Mouse (Mus musculus) gastrocnemius, adult 2 months (tissue): Measurements from ENCODE around the gene Ist1. TPM values are rescaled to one million over a fixed set of nuclear protein-coding genes. Genes with fewer than 3 reads are reported as not detected.

ENCODE experiments used
- DNase-seq: peaks from one replicate; pipeline ENCODE4 v3.0.0; 2022
- H3K27ac ChIP-seq: fragments of 200-600 bp; 2 replicates; pipeline ENCODE4 v1.8.1; 2022; ENCODE audit warnings: mild to moderate bottlenecking
- H3K4me3 ChIP-seq: fragments of 200-600 bp; 2 replicates; pipeline ENCODE4 v1.8.1; 2022; ENCODE audit warnings: mild to moderate bottlenecking, moderate library complexity
- CTCF ChIP-seq: fragments of 200-600 bp; IDR thresholded peaks from 2 replicates; pipeline ENCODE4 v1.8.1; 2022; ENCODE audit warnings: antibody characterized with exemption, mild to moderate bottlenecking, moderate library complexity
- intact Hi-C: fragments of 180-260 bp; cut with DNase I; formaldehyde crosslinking; loops from one replicate; pipeline ENCODE4 v1.15.1; 2025
- total RNA-seq, 2 experiments: library from RNA; stranded (reverse); gene quantifications; 2 replicates each; pipeline ENCODE4 v1.2.3; 2021

The Ist1 gene
- total RNA-seq, 2 experiments from 2014 or later, result 31.6 to 34.1 TPM

DNA sequence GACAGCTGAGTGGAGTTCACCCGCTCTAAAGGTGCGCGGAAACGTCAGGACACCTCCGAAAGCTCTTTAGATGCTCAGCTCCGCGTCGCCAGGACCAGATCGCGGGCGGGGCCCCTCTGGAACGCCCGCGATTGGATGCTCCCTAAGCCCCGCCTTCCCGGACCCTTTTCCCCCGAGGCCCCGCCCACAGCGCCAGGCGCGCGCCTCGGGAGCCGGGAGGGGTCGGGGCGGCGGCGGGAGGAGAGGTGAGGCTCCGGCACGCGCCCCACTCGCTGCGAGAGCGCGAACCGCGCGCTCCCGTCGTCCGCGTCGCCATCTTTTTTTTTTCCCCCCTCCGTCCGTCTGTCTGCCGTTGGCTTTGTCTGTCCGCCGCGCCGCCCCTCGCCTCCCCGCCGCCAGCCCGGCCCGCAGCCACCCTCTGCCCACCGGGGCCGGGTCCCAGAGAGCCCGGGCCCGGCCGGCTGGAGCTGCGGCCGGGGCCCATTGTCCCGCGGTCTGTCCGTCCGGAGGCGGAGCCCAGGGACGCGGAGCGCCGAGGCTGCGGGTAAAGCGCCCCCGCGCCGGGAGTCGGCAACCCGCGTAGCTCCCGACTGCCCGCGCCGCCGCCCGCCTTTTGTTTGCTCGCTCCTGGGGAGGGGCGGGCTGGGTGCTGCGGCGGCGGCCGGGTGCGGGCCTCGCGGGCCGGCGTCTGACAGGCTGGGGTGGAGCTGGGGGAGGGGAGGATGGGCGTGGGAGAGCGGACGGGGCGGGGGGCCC, 12.4 kb upstream of the Ist1 start, which contains the start of gene Zfp821:
TSS of gene Zfp821 (plus strand) at position 227 of the 756 bp plus-strand sequence.
- DNase-seq, result peak; percentile 96
- no peak for TF ChIP-seq CTCF
- intact Hi-C loops, result loop anchor here (2.0 to 5.0 kb wide), 2 partner anchors 73 to 98 kb away; partner anchors contain the start of genes Ap1g1 and Dhodh
- Histone ChIP-seq H3K27ac (peak within 1 kb of the TSS; percentile 87), H3K4me3 (peak within 1 kb of the TSS; percentile 96)

DNA sequence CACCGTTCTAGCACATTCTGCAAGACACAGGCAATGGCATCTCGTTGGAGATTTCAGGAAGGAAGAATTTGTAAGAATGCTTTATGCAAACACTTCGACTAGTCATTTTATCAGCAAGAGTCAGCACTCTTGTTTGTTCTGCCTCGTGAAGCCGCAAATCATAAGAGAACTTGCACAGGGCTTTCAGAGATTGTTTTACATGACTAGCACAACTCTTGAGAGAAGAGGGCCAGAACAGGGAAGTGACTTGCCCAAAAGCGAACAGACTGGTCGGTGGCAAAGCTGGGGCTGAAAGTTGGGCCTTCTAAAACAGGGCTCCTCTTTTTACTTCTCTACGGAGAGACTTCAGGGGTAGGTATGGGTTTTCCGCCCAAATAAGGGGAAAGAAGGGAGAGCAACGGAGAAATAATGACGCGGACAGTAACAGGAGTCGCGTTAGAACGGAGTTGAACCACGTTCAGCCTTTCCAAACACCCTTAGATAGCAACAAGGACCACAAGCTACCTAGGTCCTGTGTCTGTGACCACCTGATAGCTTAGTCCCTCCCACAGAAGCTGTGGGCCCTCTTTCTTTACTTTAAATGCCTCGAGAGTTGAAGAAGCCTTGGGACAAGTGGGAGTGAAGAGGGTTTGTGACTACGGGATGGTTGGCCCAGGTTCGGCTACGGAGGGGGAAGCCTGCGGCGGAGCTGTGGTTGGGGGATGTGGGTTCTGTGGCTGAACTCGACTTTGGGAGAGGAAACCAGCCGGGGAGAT, 11.7 kb upstream of the Ist1 start:
- intact Hi-C loops, result loop anchor here (5.0 kb wide), 1 partner anchor 97 kb away; the partner anchor contains the start of gene Dhodh
- H3K4me3 ChIP-seq, result peak overlapping the region; percentile 96
- no peak for DNase-seq
- no peak for TF ChIP-seq CTCF
- peak overlapping the region; percentile 87 for H3K27ac ChIP-seq

- no peak overlapping the region for H3K27ac ChIP-seq
- intact Hi-C loops, result no loop called here
- H3K4me3 ChIP-seq, result no peak overlapping the region
- no peak for TF ChIP-seq CTCF
- DNase-seq, result no peak
Observed at GRCm38 (mm10) chr8:109698477-109698876, 5.4 kb upstream of the Ist1 start.

GRCm38 (mm10) chr8:109697754-109698153, 4.7 kb upstream of the Ist1 start:
- DNase-seq, result no peak
- TF ChIP-seq CTCF, result no peak
- intact Hi-C loops, result no loop called here
- Histone ChIP-seq H3K4me3 (no peak overlapping the region), H3K27ac (no peak overlapping the region)

GRCm38 (mm10) chr8:109694154-109694553, 1.1 kb upstream of the Ist1 start:
- no peak for DNase-seq
- no peak overlapping the region for H3K27ac ChIP-seq
- TF ChIP-seq CTCF, result no peak
- no peak overlapping the region for H3K4me3 ChIP-seq
- intact Hi-C loops, result no loop called here

GRCm38 (mm10) chr8:109692443-109693145, 466 bp downstream of the Ist1 start:
- intact Hi-C loops, result loop anchor here (1.0 kb wide), 1 partner anchor 84 kb away; the partner anchor contains the start of gene Dhodh
- peak; percentile 71 for DNase-seq
- TF ChIP-seq CTCF, result no peak

DNA sequence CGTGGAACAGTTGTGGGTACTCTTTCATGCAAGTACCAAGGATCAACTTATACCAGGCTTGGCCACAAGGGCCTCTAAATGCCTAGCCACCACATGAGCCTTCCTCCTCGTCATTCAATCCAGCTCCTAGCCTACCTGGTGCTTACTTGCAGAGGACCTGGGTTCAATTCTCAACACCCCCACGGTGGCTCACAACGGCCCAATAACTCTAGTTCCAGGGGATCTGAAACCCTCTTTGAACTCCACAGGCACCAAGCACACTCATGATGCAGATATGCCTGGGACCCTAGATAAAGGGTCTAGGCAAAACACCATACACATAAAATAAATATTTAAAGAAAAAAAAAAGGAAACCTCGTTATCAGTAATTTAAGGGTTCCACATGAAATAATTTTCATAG, 1.3 kb downstream of the Ist1 start:
- Histone ChIP-seq H3K27ac (no peak overlapping the region; the same call in 1 of the 2 replicates), H3K4me3 (peak overlapping the region; percentile 96)
- no peak for TF ChIP-seq CTCF
- DNase-seq, result no peak
- intact Hi-C loops, result no loop called here

More at GRCm38 (mm10) chr8:109692443-109693145, 466 bp downstream of the Ist1 start:
- peak overlapping the region; percentile 97 for H3K27ac ChIP-seq
- H3K4me3 ChIP-seq, result peak overlapping the region; percentile 96

DNA sequence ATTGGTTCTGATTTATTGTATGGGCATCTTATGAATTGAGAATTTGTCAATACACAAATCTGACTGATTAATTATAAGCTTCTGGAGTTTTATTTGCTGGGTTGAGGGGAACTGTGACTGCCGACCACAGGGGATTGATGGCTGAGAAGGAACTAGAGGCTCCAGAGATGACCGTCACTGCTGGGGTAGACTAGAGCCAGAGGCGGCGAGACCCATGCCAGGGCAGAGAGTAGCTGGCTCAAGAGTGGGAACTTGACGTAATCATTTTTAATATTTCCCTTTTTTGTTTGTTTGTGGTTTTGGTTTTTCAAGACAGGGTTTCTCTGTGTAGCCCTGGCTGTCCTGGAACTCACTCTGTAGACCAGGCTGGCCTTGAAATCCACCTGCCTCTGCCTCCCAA, 5.8 kb downstream of the Ist1 start:
- no peak for DNase-seq
- no peak overlapping the region for H3K4me3 ChIP-seq
- intact Hi-C loops, result no loop called here
- H3K27ac ChIP-seq, result no peak overlapping the region
- TF ChIP-seq CTCF, result no peak

- H3K4me3 ChIP-seq, result no peak overlapping the region
- DNase-seq, result no peak
- intact Hi-C loops, result no loop called here
Observed at GRCm38 (mm10) chr8:109682120-109682519, 10.9 kb downstream of the Ist1 start.

GRCm38 (mm10) chr8:109681535-109681934, 11.5 kb downstream of the Ist1 start:
- TF ChIP-seq CTCF, result no peak
- intact Hi-C loops, result no loop called here
- Histone ChIP-seq H3K27ac (no peak overlapping the region), H3K4me3 (no peak overlapping the region)
- DNase-seq, result no peak

More at GRCm38 (mm10) chr8:109682120-109682519, 10.9 kb downstream of the Ist1 start:
- no peak for TF ChIP-seq CTCF
- no peak overlapping the region for H3K27ac ChIP-seq

DNA sequence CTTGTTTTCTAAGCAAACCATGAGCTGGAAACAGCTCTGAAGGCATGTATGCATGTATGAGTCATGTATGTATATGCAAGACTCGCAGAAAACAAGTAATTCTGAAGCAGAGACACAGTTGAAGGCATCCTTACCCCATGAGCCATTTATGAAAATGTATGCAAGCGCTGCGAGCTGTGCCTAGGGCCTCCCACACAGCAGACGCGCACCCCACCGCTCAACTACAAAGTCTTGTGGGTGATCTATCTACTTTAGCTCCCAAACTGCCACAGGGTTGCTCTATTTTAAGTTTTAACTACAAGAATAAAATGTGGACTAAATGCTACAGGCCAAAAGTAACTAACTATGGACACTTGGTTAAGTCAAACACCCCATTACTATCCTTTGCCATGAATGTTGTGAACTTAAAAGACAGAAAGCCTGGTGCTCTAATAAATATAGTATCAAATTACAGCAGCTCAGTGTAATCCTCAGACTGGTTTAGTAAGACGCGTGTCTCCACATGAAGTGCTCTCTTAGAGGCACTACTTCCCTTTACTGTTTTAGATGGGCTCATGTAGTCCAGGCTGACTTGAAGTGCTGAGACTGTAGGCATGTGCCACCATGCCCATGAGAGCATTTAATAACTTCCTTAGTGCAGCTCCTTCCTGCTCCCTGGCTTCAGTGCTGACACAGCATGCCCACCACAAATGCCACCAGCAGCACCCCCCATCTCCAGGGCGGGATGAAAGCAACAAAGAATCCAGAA, 17.0 kb downstream of the Ist1 start:
- TF ChIP-seq CTCF, result no peak
- no peak for DNase-seq
- H3K27ac ChIP-seq, result no peak overlapping the region
- intact Hi-C loops, result no loop called here
- H3K4me3 ChIP-seq, result no peak overlapping the region

DNA sequence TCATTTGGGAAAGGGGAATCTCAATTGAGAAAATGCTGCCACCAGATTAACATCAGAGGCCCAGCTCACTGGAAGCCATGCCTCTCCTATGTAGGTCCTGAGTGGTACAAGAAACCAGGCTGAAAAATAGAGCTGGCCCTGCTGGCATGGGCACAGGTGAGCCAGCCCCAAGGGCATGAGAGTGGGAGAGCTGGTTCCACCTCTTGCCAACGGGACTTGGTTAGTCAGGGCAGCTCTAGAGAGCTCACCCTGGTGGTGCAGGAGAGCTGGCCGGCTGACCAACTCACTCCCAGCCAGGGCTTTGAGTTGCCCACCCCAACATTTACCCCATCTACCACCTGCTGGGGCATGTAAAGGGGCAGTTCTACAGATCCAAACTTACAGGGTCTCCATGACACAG, 19.5 kb downstream of the Ist1 start:
- no peak for DNase-seq
- Histone ChIP-seq H3K27ac (no peak overlapping the region), H3K4me3 (no peak overlapping the region)
- TF ChIP-seq CTCF, result no peak
- intact Hi-C loops, result no loop called here
